Mouse (Mus musculus) forelimb bud, embryonic 11.5 days (tissue): ENCODE measurements at regions not wholly inside any gene's neighbourhood (a gene's known extent, or its start where the extent isn't known, plus 50 kb on each side); places are given as distances from the start of the nearest gene placed in this dataset.
A peak's percentile ranks its signal among the peaks of the same experiment; 100 is the strongest.

ENCODE experiments used
- DNase-seq: peaks from one replicate; pipeline ENCODE4 v3.0.0-alpha.2; 2012; ENCODE audit warnings: low read depth, low spot score

DNA sequence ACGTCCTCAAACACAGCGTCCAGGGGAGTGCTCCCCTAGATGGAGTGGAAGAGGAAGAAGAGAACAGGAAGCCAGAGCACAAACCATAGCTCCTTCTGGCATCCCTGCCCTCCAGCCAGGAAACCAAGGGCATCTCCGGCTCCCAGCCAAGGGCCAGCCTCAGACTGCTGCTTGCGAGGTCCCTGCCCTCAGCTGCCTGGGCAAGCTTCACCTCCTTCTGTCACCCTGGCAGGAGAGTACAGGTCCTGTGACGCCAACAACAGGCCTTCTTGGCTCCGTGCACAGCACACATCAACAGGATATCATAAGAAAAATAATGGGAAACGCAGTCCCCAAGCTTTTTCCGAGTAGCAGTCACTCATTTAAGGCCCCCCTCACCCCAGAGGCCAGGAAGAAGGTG, 212.9 kb upstream of the Mocs1 start:
- no peak for DNase-seq

DNA sequence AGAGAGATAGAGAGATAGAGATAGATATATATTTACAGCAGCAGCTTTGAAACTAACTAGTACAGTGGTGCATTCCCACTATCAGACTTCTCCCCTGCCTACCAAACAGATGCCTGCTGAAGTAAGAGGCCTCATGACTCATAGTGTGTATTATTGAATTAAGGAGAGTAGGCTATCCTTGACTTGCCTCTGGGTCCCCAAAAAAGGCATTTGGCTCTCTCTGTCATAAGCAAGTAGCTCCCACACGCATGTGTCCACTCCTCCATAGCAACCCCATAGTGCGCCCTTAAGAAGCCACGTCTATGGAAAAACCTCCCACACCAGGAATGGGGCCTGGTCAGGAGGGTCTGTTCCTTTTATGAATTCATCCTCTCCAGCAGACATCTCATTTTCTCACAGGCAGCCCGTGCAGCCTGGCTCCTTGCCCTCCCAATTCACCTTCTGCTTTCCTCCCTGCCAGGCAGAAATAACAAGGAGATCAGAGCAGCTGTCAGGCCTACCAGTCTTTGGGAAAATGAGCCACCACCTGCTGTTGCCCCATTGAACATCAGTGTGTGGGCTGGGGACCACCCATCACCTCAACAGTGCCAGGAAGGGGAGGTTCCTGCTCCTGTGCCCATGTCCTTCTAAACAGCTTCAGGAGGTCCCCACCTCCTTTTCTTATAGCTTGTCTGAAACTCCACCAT, 208.5 kb upstream of the Mocs1 start:
- DNase-seq, result no peak

DNA sequence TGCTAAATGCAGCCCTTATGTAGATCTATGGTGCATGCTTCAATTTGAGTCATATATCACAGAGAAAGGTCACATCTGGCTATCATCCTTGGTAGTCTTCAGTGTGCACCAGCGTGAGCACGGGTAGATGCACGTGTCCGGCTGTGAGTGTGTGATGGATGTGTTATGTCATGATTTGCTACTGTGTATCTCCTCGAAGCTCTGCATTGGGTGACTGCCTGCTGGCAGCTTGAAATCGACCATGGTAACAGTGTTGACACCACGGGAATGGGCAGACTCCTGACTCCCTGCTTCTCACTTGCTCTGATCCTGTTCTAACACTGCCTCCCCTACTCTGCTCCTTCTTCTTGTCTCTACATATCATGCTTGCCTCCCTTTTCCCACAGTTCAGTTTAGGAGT, 204.9 kb upstream of the Mocs1 start:
- no peak for DNase-seq

DNA sequence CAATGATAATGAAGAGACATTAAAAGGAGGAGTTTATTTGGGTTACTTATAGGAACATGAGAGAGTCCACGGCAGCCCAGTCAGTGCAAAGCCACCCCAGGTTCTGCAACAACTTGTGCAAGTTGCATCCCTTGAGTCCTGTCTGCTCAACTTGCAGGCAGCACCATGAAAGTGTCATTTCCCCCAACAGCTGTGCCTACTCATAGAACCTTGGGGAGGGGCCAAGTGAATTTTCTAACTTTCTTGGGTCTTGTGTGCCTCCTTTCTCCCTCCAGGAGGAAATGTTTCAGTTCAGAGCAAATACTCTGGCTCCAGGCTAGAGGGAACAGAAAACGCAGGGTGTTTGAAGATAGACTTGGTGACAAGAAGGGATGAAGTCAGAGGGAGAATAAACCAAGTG, 204.5 kb upstream of the Mocs1 start:
- no peak for DNase-seq

DNA sequence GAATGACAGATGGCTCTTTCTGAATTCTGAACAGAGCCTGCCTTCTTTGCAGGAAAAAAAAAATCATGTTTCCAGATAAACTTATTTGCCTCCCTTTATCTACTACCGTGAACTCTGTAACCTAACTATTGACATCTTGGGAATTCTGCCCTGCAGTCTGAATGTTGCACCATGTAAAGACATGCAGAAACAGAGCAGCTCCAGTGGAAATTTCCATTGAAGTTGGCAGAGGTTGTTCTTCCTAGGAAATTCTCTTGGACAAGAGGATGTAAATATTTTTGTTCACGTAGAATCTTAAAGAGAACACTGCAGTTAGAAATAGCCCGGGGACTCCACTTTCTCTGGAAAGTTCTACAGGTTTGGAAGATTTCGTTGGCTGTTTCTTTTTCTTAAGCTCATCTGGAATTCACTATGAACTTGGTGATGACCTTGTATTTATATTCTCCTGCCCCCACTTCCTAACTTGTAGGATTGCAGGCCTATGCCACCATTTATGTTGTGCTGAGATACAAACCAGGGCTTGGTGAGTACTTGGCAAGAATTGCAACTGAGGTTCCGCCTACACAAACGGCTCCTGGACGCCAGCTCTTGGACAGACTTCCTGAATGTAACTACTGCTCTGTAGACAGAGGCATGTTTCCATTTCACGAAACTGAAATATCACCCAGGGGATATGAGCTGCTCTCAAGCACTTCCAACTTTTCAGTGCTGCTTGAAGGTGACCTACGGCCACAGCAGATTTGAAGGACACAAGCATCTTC, 202.7 kb upstream of the Mocs1 start:
- DNase-seq, result no peak

DNA sequence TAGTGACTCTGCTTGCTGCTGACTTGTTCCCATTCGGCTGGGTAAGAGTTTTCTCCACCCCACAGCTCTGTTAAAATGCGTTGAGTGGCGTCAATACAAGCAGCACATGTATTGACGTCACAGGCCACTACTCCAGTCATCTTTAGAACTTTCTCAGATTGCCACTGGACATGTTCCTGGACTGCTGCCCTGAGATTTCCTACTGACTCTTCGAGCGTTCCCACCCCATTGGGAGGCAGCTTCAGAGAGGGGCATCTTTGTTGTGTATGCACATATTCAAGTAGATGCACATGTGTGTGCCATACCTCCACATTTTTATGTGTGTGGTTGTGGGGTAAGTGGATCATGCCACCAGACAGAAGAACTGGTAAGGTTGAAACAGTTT, 202.2 kb upstream of the Mocs1 start:
- no peak for DNase-seq

DNA sequence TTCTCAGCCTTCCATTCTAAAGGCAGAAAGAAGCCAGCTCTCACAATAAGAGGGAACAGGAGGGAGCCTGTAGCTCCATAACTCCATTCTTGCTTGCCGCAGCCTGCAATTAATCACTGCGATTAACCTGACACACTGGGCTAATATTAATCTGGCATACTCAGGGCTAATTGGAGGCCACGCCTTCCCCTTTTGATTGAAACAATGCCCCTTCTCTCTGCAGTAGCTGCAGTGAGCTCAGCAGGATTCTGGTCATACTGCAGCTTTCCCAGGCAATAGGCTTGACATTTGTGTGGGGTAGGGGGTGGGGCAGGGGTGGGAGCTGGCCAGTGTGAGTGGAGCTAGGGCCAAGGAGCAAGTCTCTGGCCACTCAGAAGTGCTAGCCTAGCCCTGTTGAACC, 196.9 kb upstream of the Mocs1 start:
- peak; percentile 48 for DNase-seq

DNA sequence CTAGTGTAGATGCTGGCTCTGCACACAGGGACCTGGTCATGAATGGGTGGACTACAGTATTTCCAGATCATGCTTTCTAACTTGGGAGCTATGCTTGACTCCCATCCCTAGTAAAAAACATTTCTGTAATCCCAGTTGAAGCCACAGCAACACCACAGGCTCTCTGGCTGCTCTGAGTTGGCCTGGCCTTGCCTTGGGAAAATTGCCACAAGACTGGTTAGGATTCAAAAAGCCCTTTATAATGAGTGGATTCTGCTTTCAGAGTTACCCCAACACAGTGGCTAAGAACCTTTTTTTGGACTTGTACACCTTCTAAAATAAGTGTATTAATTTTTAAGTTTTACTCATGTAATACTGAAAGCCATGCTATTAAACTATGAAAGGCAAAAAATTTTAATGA, 188.1 kb upstream of the Mocs1 start:
- DNase-seq, result no peak

DNA sequence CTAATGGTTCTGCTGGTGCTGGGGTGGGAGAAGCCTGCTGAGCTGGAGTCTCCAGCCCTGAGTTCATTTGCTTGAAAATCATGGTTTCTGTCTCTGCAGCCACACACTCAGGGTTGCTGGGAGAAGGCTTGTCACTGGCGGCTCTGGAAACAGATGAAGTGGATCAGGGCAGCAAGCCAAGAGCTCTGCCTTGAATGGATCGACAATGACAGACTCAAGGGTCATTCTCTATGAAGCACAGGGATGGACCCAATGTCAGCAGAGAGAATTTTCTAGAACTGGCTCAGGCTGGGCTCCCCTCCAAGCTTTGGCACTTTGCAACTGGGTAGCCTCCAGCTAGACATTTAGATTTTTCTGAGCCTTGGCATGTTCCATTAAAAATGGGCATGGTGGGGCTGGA, 184.7 kb upstream of the Mocs1 start:
- DNase-seq, result no peak

DNA sequence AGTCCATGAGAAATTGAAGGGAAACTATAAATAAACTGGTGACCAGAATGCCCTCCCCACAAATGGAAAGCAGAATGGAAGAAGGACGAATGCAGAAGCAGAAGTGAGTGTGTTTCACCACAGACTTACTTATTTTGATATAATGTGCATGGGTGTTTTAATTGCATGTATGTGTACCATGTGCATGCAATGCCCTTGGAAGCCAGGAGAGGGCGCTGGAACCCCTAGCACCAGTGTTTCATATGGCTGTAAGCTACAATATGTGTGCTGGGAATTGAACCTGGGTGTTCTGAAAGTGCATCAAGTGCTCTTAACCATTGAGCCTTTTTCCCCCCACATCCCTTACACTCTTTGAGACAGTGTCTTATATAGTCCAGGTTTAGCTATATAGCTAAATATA, 183.1 kb upstream of the Mocs1 start:
- DNase-seq, result no peak

DNA sequence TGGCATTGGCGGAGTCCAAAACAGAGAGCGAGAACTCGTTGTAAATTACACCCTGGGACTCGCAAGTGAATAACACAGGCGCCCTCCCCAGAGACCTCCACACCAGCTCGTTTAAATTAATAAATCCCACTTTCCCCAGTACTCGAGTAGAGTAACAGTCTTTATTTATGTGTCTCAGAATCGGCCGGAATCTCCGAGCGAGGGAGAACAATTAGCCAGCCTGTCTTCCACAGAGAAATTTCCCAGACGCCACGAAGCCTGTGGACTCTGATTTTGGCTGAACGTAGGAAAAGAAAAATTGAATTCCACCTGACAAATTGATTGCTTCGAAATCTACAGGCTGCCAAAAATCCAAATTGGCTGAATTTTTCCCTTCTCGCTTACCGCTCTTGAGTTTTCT, 180.9 kb upstream of the Mocs1 start:
- peak; percentile 59 for DNase-seq

DNA sequence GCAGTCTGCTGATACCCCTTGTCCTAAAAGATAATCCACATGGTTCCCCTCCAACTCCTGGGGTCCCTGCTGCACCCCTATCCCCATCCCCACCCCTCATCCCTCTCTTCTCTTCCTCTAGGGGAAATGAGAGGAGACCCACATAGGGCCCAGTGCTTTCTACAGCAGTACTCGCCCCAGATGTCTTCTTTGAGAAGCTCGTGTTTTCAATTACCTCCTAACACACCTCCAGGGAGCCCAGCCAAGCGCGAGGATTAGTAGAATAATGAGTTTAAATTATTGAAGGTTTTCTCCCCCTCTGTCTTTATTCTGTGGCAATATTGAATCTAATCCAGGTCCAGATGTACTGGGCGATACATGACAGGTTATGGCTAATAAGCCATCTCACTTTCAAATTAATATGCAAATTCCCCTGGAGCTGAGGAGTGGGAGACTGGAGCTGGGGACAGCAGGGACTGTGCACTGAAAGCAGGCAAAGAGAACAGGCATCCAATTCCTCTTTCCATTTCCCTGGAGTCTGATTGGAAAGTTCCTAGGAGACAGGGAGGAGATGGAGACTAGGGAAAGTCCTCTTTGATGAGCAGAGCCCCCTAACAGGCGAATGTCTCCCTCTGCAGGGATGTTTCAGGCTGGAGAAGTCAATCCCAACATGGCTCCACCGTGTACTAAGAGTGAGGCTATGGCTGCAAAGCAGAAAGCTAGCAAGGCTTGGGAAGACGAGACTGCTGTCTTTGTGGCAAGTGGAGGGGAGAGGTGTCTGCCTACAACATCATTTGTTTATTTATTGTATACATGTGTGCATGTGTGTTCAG, 177.2 kb upstream of the Mocs1 start:
- no peak for DNase-seq

DNA sequence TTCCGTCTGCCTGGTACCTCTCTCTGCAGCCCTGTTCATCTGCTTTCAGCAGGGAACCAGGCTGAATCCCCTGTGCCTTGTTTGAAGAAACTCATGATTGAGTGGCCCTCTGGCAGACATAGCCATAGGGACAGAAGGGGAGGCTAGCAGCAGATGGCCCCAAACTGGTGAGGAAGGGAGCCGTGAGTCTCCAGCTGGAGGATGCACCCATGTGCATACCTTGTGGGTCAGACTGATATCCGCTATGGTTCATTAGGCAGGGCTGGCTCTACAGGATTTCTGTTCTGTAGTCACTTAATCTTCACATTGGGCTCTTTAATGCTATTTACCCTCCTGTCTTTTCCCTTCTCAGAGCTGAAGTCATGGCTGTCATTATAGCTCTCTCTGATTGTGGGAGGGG, 175.9 kb upstream of the Mocs1 start:
- DNase-seq, result no peak

DNA sequence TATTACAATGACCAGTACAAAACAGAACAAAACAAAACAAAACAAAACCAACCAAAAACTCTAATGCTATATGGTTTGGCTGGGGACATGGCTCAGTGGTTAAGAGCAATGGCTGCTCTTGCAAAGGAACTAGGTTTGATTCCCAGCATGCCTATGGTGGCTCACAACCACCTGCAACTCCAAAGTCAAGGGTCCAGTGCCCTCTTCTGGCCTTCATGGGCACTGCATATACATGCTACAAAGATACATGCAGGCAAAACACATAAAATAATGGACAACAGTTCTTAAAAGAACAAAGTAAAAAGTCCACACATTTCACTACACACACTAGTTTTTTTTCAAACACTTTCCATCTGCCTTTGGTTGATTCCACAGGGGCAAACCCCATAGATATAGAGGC, 169.7 kb upstream of the Mocs1 start:
- DNase-seq, result no peak

DNA sequence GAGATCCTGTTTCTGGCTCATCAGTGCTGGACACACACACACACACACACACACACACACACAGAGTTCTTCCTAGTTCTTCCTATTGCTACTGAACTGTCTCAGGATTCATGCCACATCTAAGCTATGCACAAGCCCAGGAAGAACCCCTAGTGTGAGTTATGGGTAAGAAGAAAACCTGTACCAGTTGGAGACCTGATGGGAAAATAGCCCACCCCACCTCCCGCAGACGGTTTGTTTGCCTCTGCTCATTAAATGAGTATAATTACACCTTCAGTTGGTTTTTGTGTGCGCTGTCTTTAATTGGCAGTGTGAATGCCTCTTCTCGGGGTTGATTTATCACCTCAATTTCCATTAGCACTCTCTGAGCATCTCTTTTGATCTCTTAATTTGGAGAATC, 165.8 kb upstream of the Mocs1 start:
- DNase-seq, result no peak

DNA sequence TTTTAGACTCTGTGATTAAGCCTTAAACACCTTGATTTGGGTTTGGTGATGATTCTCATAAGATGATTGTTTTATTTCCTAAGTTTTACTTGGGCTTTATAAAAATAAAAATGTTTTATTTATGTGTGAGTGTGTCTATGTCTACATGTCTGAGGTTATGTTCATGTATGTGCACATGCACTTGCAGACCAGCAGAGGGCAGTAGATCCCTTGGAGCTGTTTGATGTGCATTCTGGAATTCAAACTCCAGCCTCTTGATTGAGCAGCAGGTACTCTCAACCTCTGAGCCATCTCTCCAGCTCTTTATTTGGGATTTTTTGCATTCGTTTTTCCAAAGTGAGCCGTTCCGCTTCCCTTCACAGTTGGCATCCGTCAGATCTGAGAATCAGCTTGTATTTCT, 161.8 kb upstream of the Mocs1 start:
- peak; percentile 30 for DNase-seq

DNA sequence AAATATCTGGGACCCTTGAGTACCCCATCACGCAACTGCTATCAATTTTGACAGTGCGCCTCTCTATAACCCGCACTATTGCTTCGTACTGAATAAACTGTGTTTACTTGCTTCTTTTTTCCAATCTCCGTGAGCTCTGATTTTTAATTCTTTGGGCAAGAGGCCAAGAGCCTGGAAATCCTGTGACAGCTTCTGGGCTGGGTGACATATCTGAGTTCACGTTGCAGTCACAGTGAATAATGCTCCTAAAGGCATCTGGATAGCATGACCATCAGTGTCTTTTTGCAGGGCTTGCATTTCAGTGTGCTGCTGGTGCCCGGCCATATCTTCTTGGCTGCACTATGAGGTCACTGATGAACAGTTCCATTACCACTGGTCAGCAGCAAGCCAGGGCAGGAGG, 158.2 kb upstream of the Mocs1 start:
- DNase-seq, result no peak

DNA sequence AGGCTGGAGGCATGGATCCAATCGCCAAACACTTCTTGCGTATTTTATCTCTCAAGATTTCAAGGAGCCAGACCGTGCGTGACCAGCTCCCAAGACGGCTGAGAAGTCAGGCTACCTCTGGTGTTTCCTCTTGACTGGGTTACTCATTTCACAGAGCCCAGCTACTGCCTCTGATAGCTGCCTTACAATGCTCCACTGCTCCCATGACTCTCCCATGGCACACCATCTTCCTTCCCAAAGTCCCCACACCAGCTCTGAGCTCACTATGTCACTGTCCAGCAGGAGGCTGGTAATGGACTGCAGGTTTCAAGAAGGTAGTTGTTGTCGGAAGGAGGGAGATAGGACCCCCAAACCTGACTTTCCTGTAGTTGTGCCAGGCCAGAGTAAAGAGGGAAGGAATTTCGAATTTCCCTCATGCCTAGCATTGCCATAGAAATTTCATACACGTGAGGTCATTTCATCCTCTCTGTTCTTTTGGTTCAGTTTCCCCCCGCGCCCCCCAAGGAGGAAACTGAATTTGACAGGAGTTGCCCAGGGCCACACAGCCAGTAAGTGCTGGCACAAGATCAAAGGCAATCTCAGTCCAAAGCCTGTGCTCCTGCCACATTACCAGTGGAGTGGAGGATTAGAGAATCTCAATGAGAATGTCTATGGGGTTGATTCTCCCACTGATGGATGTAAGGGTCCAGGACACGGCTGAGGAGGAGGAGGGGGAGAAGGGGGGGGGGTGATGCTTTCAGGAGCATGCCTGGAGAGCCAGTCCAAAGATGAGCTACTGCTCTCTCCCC, 155.3 kb upstream of the Mocs1 start:
- DNase-seq, result no peak

DNA sequence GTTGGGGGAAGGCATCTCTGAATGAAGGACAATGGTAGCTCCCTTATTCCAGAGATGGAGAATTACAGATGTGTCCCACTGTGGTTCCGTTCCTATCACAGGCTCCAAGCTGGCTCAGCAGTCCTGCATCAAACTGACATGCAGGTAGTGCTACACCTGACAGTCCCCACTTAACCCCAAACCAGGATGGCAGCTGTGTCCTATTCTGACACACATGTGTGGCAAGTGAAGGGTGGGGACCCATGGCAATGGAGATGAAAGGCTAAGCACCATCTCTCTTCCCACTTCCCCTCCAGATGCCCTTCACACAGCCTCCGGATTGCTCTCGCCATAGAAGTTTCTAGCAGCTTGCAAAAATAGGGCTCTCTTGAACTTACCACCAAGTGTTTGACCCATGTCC, 153.2 kb upstream of the Mocs1 start:
- no peak for DNase-seq

DNA sequence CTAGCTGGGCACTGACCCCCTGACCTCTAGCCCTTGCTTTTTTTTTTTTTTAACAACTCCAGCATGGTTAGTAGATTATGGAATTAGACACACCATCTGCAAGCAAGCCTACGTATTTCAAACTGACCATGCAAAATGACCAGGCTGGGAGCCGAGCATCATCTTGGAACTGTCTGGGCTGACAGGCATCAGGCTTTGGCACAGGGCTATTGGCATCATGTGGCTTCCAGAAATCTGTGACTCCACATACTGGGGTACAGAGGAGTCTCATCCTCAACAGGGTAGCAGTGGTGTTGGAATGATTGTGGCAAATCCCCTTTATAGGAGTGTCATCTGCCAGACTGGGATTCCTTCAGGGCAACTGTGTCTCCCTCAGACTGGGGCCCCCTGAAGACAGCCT, 152.7 kb upstream of the Mocs1 start:
- no peak for DNase-seq

DNA sequence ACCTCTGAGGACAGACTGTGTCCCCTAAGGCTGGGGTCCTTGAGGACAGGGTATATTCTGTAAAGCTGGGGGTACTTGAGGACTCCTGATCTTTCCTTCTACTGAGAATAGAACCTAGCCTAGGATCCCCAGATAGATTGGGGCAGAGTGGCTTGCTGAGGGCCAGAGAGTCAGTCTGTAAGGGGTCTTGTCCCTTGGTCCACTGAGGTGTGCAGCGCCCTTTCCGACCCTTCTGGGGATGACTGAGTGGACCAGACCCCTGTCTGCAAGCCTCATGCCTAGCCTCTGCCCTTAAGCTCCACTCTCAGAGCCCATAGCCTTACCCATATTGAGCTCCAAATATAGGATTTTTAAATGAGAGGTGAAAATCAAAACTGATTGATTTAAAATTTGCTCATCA, 152.2 kb upstream of the Mocs1 start:
- DNase-seq, result no peak

DNA sequence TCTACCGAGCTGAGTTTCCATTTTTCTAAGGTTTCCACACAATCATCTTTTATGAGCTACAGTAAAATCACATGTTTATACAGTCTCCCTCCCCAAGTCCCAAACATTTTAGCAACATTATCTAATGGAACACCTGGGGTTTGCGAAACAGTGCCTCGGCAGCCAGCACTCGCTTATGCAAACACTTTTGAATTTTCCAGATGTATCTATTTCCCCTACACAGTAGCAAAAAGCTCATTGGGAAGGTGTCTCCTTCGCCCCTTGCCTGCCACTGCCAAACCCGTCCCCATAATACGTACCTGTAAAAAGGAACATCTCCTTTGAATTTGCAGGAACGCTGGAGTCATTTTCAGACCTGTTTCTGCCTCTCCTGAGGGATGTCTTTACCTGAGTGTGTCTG, 149.6 kb upstream of the Mocs1 start:
- no peak for DNase-seq
